In the genomic region with DNA sequence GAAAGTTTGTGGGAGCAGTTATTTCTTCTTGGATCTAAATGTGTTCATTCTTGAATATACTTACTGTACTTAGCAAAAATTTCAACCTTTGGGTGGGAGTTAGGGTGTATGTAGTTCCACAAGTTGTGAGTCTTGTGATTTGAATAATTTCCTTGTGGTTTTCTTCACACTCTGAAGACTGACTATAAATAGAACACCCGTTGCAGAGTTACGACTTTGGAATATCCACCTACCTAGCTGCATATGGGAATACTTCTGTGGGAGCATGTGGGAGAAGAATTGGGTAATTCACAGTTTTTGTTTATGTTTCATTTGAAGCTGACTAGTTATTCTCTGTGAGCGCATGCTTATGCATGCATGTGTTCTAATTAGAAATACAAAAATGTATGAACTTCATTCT, we compare ENCODE assay signal across 25 mouse cellular contexts. TPM values are rescaled to one million over a fixed set of nuclear protein-coding genes. Genes with fewer than 3 reads are reported as not detected.
DNase-seq lines count a peak whose midpoint lies in the region; ATAC-seq and TF ChIP-seq lines count a peak whose summit lies in the region.
"Had no signal": no experiment of that assay in that cellular context is flagged by ENCODE, and none has a peak within 500 bp of the region (broad histone marks: within the 10 kb centered on the region; RNA-seq: fewer than 3 reads in every experiment).

No protein-coding gene starts in this region.

- no peak for TF ChIP-seq CTCF in forebrain, postnatal 0 days (IDR thresholded peaks at IDR 0.05; ENCODE audit: low read depth)

- 53% methylated on average over 3 of the region's 3 CpGs for whole genome bisulfite sequencing in forebrain, postnatal 0 days
- WGBS in forebrain, embryonic 13.5 days, result 88% methylated on average over 3 of the region's 3 CpGs
- WGBS in limb, embryonic 13.5 days, result 49% methylated on average over 3 of the region's 3 CpGs
- WGBS in limb, embryonic 10.5 days, result 89% methylated on average over 3 of the region's 3 CpGs
- 41% methylated on average over 3 of the region's 3 CpGs for WGBS in limb, embryonic 15.5 days

- H3K4me3 ChIP-seq in forebrain, postnatal 0 days (ENCODE audit: low read depth, low read length), result no peak overlapping the region
- no peak overlapping the region for H3K4me3 ChIP-seq in forebrain, embryonic 13.5 days
- H3K4me3 ChIP-seq in limb, embryonic 13.5 days, result no peak overlapping the region
- no peak overlapping the region for H3K4me3 ChIP-seq in limb, embryonic 10.5 days
- H3K4me3 ChIP-seq in limb, embryonic 15.5 days, result no peak overlapping the region
- H3K4me3 ChIP-seq: forebrain, embryonic 12.5 days; heart, adult 2 months; heart, embryonic 10.5 days; heart, embryonic 13.5 days had no signal

- H3K4me1 ChIP-seq in forebrain, postnatal 0 days (ENCODE audit: insufficient read depth), result no peaks in the 10 kb centered on the region
- peaks cover 9% of the 10 kb centered on the region for H3K4me1 ChIP-seq in forebrain, embryonic 13.5 days
- H3K4me1 ChIP-seq in limb, embryonic 13.5 days, result peaks cover 66% of the 10 kb centered on the region
- H3K4me1 ChIP-seq in limb, embryonic 10.5 days, result peaks cover 17% of the 10 kb centered on the region
- peaks cover 16% of the 10 kb centered on the region for H3K4me1 ChIP-seq in limb, embryonic 15.5 days

- H3K36me3 ChIP-seq in forebrain, postnatal 0 days (ENCODE audit: insufficient read depth), result no peaks in the 10 kb centered on the region
- no peaks in the 10 kb centered on the region for H3K36me3 ChIP-seq in forebrain, embryonic 13.5 days (ENCODE audit: poor library complexity, severe bottlenecking)
- H3K36me3 ChIP-seq in limb, embryonic 13.5 days, result no peaks in the 10 kb centered on the region
- no peaks in the 10 kb centered on the region for H3K36me3 ChIP-seq in limb, embryonic 10.5 days
- H3K36me3 ChIP-seq in limb, embryonic 15.5 days, result no peaks in the 10 kb centered on the region
- H3K36me3 ChIP-seq: forebrain, embryonic 12.5 days; heart, embryonic 10.5 days; heart, embryonic 13.5 days had no signal

- H3K27ac ChIP-seq in forebrain, postnatal 0 days (ENCODE audit: low read depth, low read length), result no peak overlapping the region
- H3K27ac ChIP-seq in forebrain, embryonic 13.5 days, result no peak overlapping the region
- H3K27ac ChIP-seq in limb, embryonic 13.5 days, result 0 out of 2 replicates have a peak overlapping the region, but pooled peaks have one; percentile 44
- no peak overlapping the region for H3K27ac ChIP-seq in limb, embryonic 10.5 days
- 0 out of 2 replicates have a peak overlapping the region, but pooled peaks have one; percentile 29 for H3K27ac ChIP-seq in limb, embryonic 15.5 days
- H3K27ac ChIP-seq: forebrain, embryonic 12.5 days; heart, adult 2 months; heart, embryonic 10.5 days; heart, embryonic 13.5 days; hindbrain, embryonic 14.5 days; hindbrain, postnatal 0 days had no signal

- H3K9ac ChIP-seq in forebrain, postnatal 0 days, result no peak overlapping the region
- no peak overlapping the region for H3K9ac ChIP-seq in forebrain, embryonic 13.5 days
- H3K9ac ChIP-seq in limb, embryonic 13.5 days, result no peak overlapping the region
- no peak overlapping the region for H3K9ac ChIP-seq in limb, embryonic 15.5 days
- H3K9ac ChIP-seq: forebrain, embryonic 12.5 days; heart, embryonic 13.5 days; hindbrain, embryonic 14.5 days had no signal

- ATAC-seq in forebrain, postnatal 0 days, result 0 out of 2 replicates have a peak, but pooled peaks have one; percentile 16
- no peak for ATAC-seq in forebrain, embryonic 13.5 days
- no peak for ATAC-seq in limb, embryonic 13.5 days (ENCODE audit: low FRiP score, low read depth)
- no peak for ATAC-seq in limb, embryonic 15.5 days (ENCODE audit: insufficient number of reproducible peaks, low FRiP score, low TSS enrichment, low read depth)
- ATAC-seq: hindbrain, postnatal 0 days; inflammation-experienced regulatory T-cells, adult 6 months; intestine, embryonic 16.5 days had no signal

- H3K4me2 ChIP-seq in forebrain, postnatal 0 days (ENCODE audit: low read depth), result no peak overlapping the region
- H3K4me2 ChIP-seq in forebrain, embryonic 13.5 days, result no peak overlapping the region
- no peak overlapping the region for H3K4me2 ChIP-seq in limb, embryonic 13.5 days (replicated peaks)
- H3K4me2 ChIP-seq in limb, embryonic 15.5 days, result no peak overlapping the region
- H3K4me2 ChIP-seq: forebrain, embryonic 12.5 days; heart, embryonic 13.5 days; hindbrain, embryonic 14.5 days had no signal

- H3K27me3 ChIP-seq in forebrain, postnatal 0 days (ENCODE audit: insufficient read depth, low read length), result no peaks in the 10 kb centered on the region
- H3K27me3 ChIP-seq in forebrain, embryonic 13.5 days, result no peaks in the 10 kb centered on the region
- no peaks in the 10 kb centered on the region for H3K27me3 ChIP-seq in limb, embryonic 13.5 days
- no peaks in the 10 kb centered on the region for H3K27me3 ChIP-seq in limb, embryonic 10.5 days (ENCODE audit: low read depth, poor library complexity, severe bottlenecking)
- H3K27me3 ChIP-seq in limb, embryonic 15.5 days, result no peaks in the 10 kb centered on the region
- H3K27me3 ChIP-seq: forebrain, embryonic 12.5 days had no signal

- DNase-seq in forebrain, postnatal 0 days, result no peak
- no peak for DNase-seq in limb, embryonic 10.5 days (ENCODE audit: low spot score)
- DNase-seq in cerebellum, adult 11-12 months, result no peak
- no peak for DNase-seq in kidney, adult 11 months
- DNase-seq: adrenal gland, adult 2 months; adrenal gland, postnatal 14 days; B cell, adult 2 months; cerebellum, adult 18-20 months; cerebellum, adult 9-10 months; cerebellum, postnatal 14 days; gastrocnemius, postnatal 36 days; heart, adult 2 months; heart, postnatal 14 days; heart, postnatal 4 days had no signal

- H3K9me3 ChIP-seq in forebrain, postnatal 0 days (ENCODE audit: low read length), result no peaks in the 10 kb centered on the region
- no peaks in the 10 kb centered on the region for H3K9me3 ChIP-seq in forebrain, embryonic 13.5 days (replicated peaks)
- no peaks in the 10 kb centered on the region; the same call in 1 of the 2 replicates for H3K9me3 ChIP-seq in limb, embryonic 13.5 days
- H3K9me3 ChIP-seq in limb, embryonic 10.5 days (replicated peaks), result no peaks in the 10 kb centered on the region
- H3K9me3 ChIP-seq in limb, embryonic 15.5 days, result no peaks in the 10 kb centered on the region
- H3K9me3 ChIP-seq: forebrain, embryonic 12.5 days; heart, embryonic 10.5 days; heart, embryonic 13.5 days had no signal

RNA-seq across cellular contexts. Expression of a gene that starts 27.2 kb away (rescaled TPM):
- total RNA-seq in forebrain, postnatal 0 days (2014; rRNA removed), result 55.9 and 88.9 TPM in 2 replicates
- 7.1 and 14.1 TPM in 2 replicates for polyA plus RNA-seq in forebrain, postnatal 0 days (2015; fragmentation: Nextera tagmentation; extraction: Ambion mirVana)
- 3.6 and 3.8 TPM in 2 replicates for polyA plus RNA-seq in forebrain, embryonic 13.5 days (2015; fragmentation: Nextera tagmentation; extraction: Ambion mirVana)
- 7.0 and 7.4 TPM in 2 replicates for polyA plus RNA-seq in limb, embryonic 13.5 days (2015; fragmentation: Nextera tagmentation; extraction: Ambion mirVana)
- 1.8 and 2.2 TPM in 2 replicates for polyA plus RNA-seq in limb, embryonic 10.5 days (2016; fragmentation: Nextera tagmentation; extraction: Ambion mirVana)
- 5.3 and 7.0 TPM in 2 replicates for polyA plus RNA-seq in limb, embryonic 15.5 days (2015; fragmentation: Nextera tagmentation; extraction: Ambion mirVana)
- total RNA-seq: MEL had no signal

Comparison
In these comparisons a context has a peak if more than half of its experiments do, and no peak if none do; other contexts are left out.
1. H3K27ac ChIP-seq: peak in limb, embryonic 13.5 days (single experiment) and limb, embryonic 15.5 days (single experiment); none in forebrain, postnatal 0 days (single experiment), forebrain, embryonic 13.5 days (single experiment) and limb, embryonic 10.5 days (single experiment).